Mouse (Mus musculus) mesoderm, embryonic 11.5 days (tissue): ENCODE results near the gene Ttll11.
A peak's percentile ranks its signal among the peaks of the same experiment; 100 is the strongest.

Experiments used
- DNase-seq: peaks from one replicate; pipeline ENCODE4 v3.0.0-alpha.2; 2012; ENCODE audit warnings: low read depth, low spot score

The Ttll11 gene

GRCm38 (mm10) chr2:35728633-35729032, 251.1 kb downstream of the Ttll11 start:
- DNase-seq, result no peak

GRCm38 (mm10) chr2:35723691-35724090, 256.0 kb downstream of the Ttll11 start:
- DNase-seq, result no peak

- DNase-seq, result no peak
Observed at GRCm38 (mm10) chr2:35723267-35723666, 256.4 kb downstream of the Ttll11 start.

- no peak for DNase-seq
Observed at GRCm38 (mm10) chr2:35722821-35723220, 256.9 kb downstream of the Ttll11 start.

GRCm38 (mm10) chr2:35720956-35721355, 258.8 kb downstream of the Ttll11 start:
- DNase-seq, result no peak

- DNase-seq, result no peak
Observed at GRCm38 (mm10) chr2:35720550-35720949, 259.2 kb downstream of the Ttll11 start.

- DNase-seq, result no peak
Observed at GRCm38 (mm10) chr2:35720104-35720503, 259.6 kb downstream of the Ttll11 start.

- no peak for DNase-seq
Observed at GRCm38 (mm10) chr2:35719230-35720005, 260.3 kb downstream of the Ttll11 start.

- DNase-seq, result no peak
Observed at GRCm38 (mm10) chr2:35718662-35719061, 261.1 kb downstream of the Ttll11 start.

- DNase-seq, result no peak
Observed at GRCm38 (mm10) chr2:35718003-35718500, 261.7 kb downstream of the Ttll11 start.

- DNase-seq, result no peak
Observed at GRCm38 (mm10) chr2:35716175-35716574, 263.5 kb downstream of the Ttll11 start.

- DNase-seq, result no peak
Observed at GRCm38 (mm10) chr2:35715485-35715884, 264.2 kb downstream of the Ttll11 start.

- DNase-seq, result no peak
Observed at GRCm38 (mm10) chr2:35714742-35715167, 265.0 kb downstream of the Ttll11 start.

- DNase-seq, result no peak
Observed at GRCm38 (mm10) chr2:35713460-35713859, 266.3 kb downstream of the Ttll11 start.

GRCm38 (mm10) chr2:35712611-35713010, 267.1 kb downstream of the Ttll11 start:
- DNase-seq, result no peak

- no peak for DNase-seq
Observed at GRCm38 (mm10) chr2:35703241-35703640, 276.5 kb downstream of the Ttll11 start.

GRCm38 (mm10) chr2:35702608-35703007, 277.1 kb downstream of the Ttll11 start:
- DNase-seq, result peak; percentile 55

- DNase-seq, result no peak
Observed at GRCm38 (mm10) chr2:35702001-35702400, 277.7 kb downstream of the Ttll11 start.
